Comparison of ENCODE assay signal across 29 mouse cellular contexts in genomic region chr13:83952862-83953261, GRCm38 (mm10).
DNase-seq lines count a peak whose midpoint lies in the region; ATAC-seq and TF ChIP-seq lines count a peak whose summit lies in the region.
"Had no signal": no experiment of that assay in that cellular context is flagged by ENCODE, and none has a peak within 500 bp of the region (broad histone marks: within the 10 kb centered on the region; RNA-seq: fewer than 3 reads in every experiment).

No protein-coding gene starts in this region.

- H3K27me3 ChIP-seq in forebrain, embryonic 10.5 days (ENCODE audit: poor library complexity, severe bottlenecking): no peaks in the 10 kb centered on the region
- no peaks in the 10 kb centered on the region for H3K27me3 ChIP-seq in forebrain, embryonic 13.5 days
- no peaks in the 10 kb centered on the region for H3K27me3 ChIP-seq in intestine, embryonic 15.5 days (replicated peaks)
- H3K27me3 ChIP-seq in intestine, postnatal 0 days (replicated peaks; ENCODE audit: control insufficient read depth, insufficient read depth, low read length): no peaks in the 10 kb centered on the region
- H3K27me3 ChIP-seq in midbrain, embryonic 13.5 days: no peaks in the 10 kb centered on the region
- no peaks in the 10 kb centered on the region for H3K27me3 ChIP-seq in neural tube, embryonic 13.5 days
- H3K27me3 ChIP-seq: CH12.LX; embryonic facial prominence, embryonic 15.5 days had no signal

- DNase-seq in forebrain, embryonic 10.5 days (ENCODE audit: extremely low spot score, low spot score): no peak
- no peak for DNase-seq in cerebellum, adult 8-10 months
- DNase-seq in left cerebral cortex, postnatal 36 days (ENCODE audit: low spot score in 2 of 2): no peak
- DNase-seq: adrenal gland, adult 2 months; adrenal gland, postnatal 36 days; cerebellum, adult 2 months; cerebellum, postnatal 25 days; gastrocnemius, postnatal 25 days; heart, adult 11 months; heart, postnatal 4 days; kidney, adult 8-10 months; kidney, postnatal 10 days; liver; lung, embryonic 14.5 days; right cerebral cortex, postnatal 14 days; thymus, adult 18-20 months; thymus, postnatal 25 days had no signal

- H3K27ac ChIP-seq in forebrain, embryonic 10.5 days: 0 out of 2 replicates have a peak overlapping the region, but pooled peaks have one; percentile 12
- no peak overlapping the region for H3K27ac ChIP-seq in forebrain, embryonic 13.5 days
- H3K27ac ChIP-seq in intestine, embryonic 15.5 days: no peak overlapping the region
- H3K27ac ChIP-seq in intestine, postnatal 0 days (ENCODE audit: low read depth, low read length): no peak overlapping the region
- peak overlapping the region; percentile 64 for H3K27ac ChIP-seq in midbrain, embryonic 13.5 days
- peak overlapping the region; percentile 74 for H3K27ac ChIP-seq in neural tube, embryonic 13.5 days (replicated peaks)
- H3K27ac ChIP-seq: embryonic facial prominence, embryonic 10.5 days; embryonic facial prominence, embryonic 15.5 days; liver, embryonic 14.5 days had no signal

- H3K9ac ChIP-seq in forebrain, embryonic 13.5 days: no peak overlapping the region
- no peak overlapping the region for H3K9ac ChIP-seq in intestine, embryonic 15.5 days
- no peak overlapping the region for H3K9ac ChIP-seq in intestine, postnatal 0 days (ENCODE audit: low read depth, low read length)
- H3K9ac ChIP-seq in midbrain, embryonic 13.5 days (replicated peaks): no peak overlapping the region
- H3K9ac ChIP-seq in neural tube, embryonic 13.5 days: no peak overlapping the region
- H3K9ac ChIP-seq: embryonic facial prominence, embryonic 15.5 days; liver, embryonic 14.5 days; lung, embryonic 14.5 days had no signal

- intact Hi-C loops in left cerebral cortex, postnatal 36 days (cut with DNase I): no loop called here

- no peak overlapping the region for H3K4me3 ChIP-seq in forebrain, embryonic 10.5 days
- H3K4me3 ChIP-seq in forebrain, embryonic 13.5 days: no peak overlapping the region
- no peak overlapping the region for H3K4me3 ChIP-seq in intestine, embryonic 15.5 days (replicated peaks)
- no peak overlapping the region for H3K4me3 ChIP-seq in intestine, postnatal 0 days (ENCODE audit: low read depth, low read length)
- H3K4me3 ChIP-seq in midbrain, embryonic 13.5 days (replicated peaks): no peak overlapping the region
- no peak overlapping the region for H3K4me3 ChIP-seq in neural tube, embryonic 13.5 days
- H3K4me3 ChIP-seq: embryonic facial prominence, embryonic 10.5 days; embryonic facial prominence, embryonic 15.5 days had no signal

- H3K9me3 ChIP-seq in forebrain, embryonic 10.5 days: no peaks in the 10 kb centered on the region
- no peaks in the 10 kb centered on the region for H3K9me3 ChIP-seq in forebrain, embryonic 13.5 days (replicated peaks)
- no peaks in the 10 kb centered on the region for H3K9me3 ChIP-seq in intestine, embryonic 15.5 days
- H3K9me3 ChIP-seq in intestine, postnatal 0 days (ENCODE audit: control insufficient read depth): no peaks in the 10 kb centered on the region
- no peaks in the 10 kb centered on the region for H3K9me3 ChIP-seq in midbrain, embryonic 13.5 days
- no peaks in the 10 kb centered on the region for H3K9me3 ChIP-seq in neural tube, embryonic 13.5 days
- H3K9me3 ChIP-seq: embryonic facial prominence, embryonic 10.5 days; embryonic facial prominence, embryonic 15.5 days had no signal

- no peak for ATAC-seq in forebrain, embryonic 13.5 days
- ATAC-seq in intestine, embryonic 15.5 days: 0 out of 2 replicates have a peak, but pooled peaks have one; percentile 28
- no peak for ATAC-seq in intestine, postnatal 0 days
- ATAC-seq in midbrain, embryonic 13.5 days: peak; percentile 87
- peak; percentile 76; the same call in 1 of the 2 replicates for ATAC-seq in neural tube, embryonic 13.5 days (ENCODE audit: low read depth)
- ATAC-seq: activated CD4-positive, CD25-positive, alpha-beta regulatory T cell, adult 4 months; forebrain, embryonic 14.5 days had no signal

- no peak for TF ChIP-seq CTCF in intestine, postnatal 0 days (IDR thresholded peaks at IDR 0.05; ENCODE audit: low read depth)

- peaks cover 4% of the 10 kb centered on the region; the same call in 1 of the 2 replicates for H3K4me1 ChIP-seq in forebrain, embryonic 10.5 days
- H3K4me1 ChIP-seq in forebrain, embryonic 13.5 days: peaks cover 10% of the 10 kb centered on the region; the same call in 1 of the 2 replicates
- H3K4me1 ChIP-seq in intestine, embryonic 15.5 days (replicated peaks): no peaks in the 10 kb centered on the region
- no peaks in the 10 kb centered on the region for H3K4me1 ChIP-seq in intestine, postnatal 0 days (replicated peaks; ENCODE audit: control insufficient read depth, insufficient read depth, low read length)
- peaks cover 9% of the 10 kb centered on the region; the same call in 1 of the 2 replicates for H3K4me1 ChIP-seq in midbrain, embryonic 13.5 days (replicated peaks)
- H3K4me1 ChIP-seq in neural tube, embryonic 13.5 days (replicated peaks): peaks cover 6% of the 10 kb centered on the region
- H3K4me1 ChIP-seq: embryonic facial prominence, embryonic 10.5 days; embryonic facial prominence, embryonic 15.5 days had no signal

- H3K36me3 ChIP-seq in forebrain, embryonic 10.5 days (replicated peaks): no peaks in the 10 kb centered on the region
- no peaks in the 10 kb centered on the region for H3K36me3 ChIP-seq in forebrain, embryonic 13.5 days (ENCODE audit: poor library complexity, severe bottlenecking)
- no peaks in the 10 kb centered on the region for H3K36me3 ChIP-seq in intestine, embryonic 15.5 days
- no peaks in the 10 kb centered on the region for H3K36me3 ChIP-seq in intestine, postnatal 0 days (ENCODE audit: control insufficient read depth, insufficient read depth)
- no peaks in the 10 kb centered on the region for H3K36me3 ChIP-seq in midbrain, embryonic 13.5 days
- no peaks in the 10 kb centered on the region for H3K36me3 ChIP-seq in neural tube, embryonic 13.5 days
- H3K36me3 ChIP-seq: embryonic facial prominence, embryonic 10.5 days; embryonic facial prominence, embryonic 15.5 days had no signal

- 69% methylated on average over 4 of the region's 4 CpGs for WGBS in forebrain, embryonic 10.5 days
- 52% methylated on average over 4 of the region's 4 CpGs for WGBS in forebrain, embryonic 13.5 days
- WGBS in intestine, embryonic 15.5 days: 28% methylated on average over 4 of the region's 4 CpGs
- 18% methylated on average over 4 of the region's 4 CpGs for WGBS in intestine, postnatal 0 days
- 50% methylated on average over 4 of the region's 4 CpGs for WGBS in midbrain, embryonic 13.5 days
- 24% methylated on average over 4 of the region's 4 CpGs for WGBS in neural tube, embryonic 13.5 days

- H3K4me2 ChIP-seq in forebrain, embryonic 13.5 days: no peak overlapping the region
- no peak overlapping the region for H3K4me2 ChIP-seq in intestine, embryonic 15.5 days (replicated peaks)
- no peak overlapping the region for H3K4me2 ChIP-seq in intestine, postnatal 0 days (replicated peaks; ENCODE audit: low read depth)
- no peak overlapping the region for H3K4me2 ChIP-seq in midbrain, embryonic 13.5 days (replicated peaks)
- no peak overlapping the region for H3K4me2 ChIP-seq in neural tube, embryonic 13.5 days
- H3K4me2 ChIP-seq: embryonic facial prominence, embryonic 15.5 days; heart, embryonic 11.5 days; lung, embryonic 14.5 days had no signal

Comparison
In these comparisons a context has a peak if more than half of its experiments do, and no peak if none do; other contexts are left out.
1. H3K27ac ChIP-seq: peak in forebrain, embryonic 10.5 days (single experiment), midbrain, embryonic 13.5 days (single experiment) and neural tube, embryonic 13.5 days (single experiment); none in forebrain, embryonic 13.5 days (single experiment), intestine, embryonic 15.5 days (single experiment) and intestine, postnatal 0 days (single experiment).
2. ATAC-seq: peak in intestine, embryonic 15.5 days (single experiment), midbrain, embryonic 13.5 days (single experiment) and neural tube, embryonic 13.5 days (single experiment); none in forebrain, embryonic 13.5 days (single experiment) and intestine, postnatal 0 days (single experiment).